Mouse (Mus musculus): ENCODE results near the gene Lancl2.

The Lancl2 gene

GRCm38 (mm10) chr6:57702376-57702742 lies at the start of gene Lancl2:
Gene Lancl2 (plus strand): TSS chr6:57702540.
- no peak for DNase-seq (ENCODE audit: low spot score in 2 of 2)

- no peak for DNase-seq (ENCODE audit: low spot score in 2 of 2)
Measured at GRCm38 (mm10) chr6:57661295-57661694, 41.0 kb upstream of the Lancl2 start.

- no peak for DNase-seq (ENCODE audit: low spot score in 2 of 2)
Measured at GRCm38 (mm10) chr6:57684156-57684555, 18.2 kb upstream of the Lancl2 start.

GRCm38 (mm10) chr6:57691467-57692261 lies 10.7 kb upstream of the Lancl2 start, which contains the start of gene Pyurf:
Gene Pyurf (minus strand): TSS chr6:57692078.
- peak; percentile 86 to 88 for DNase-seq (ENCODE audit: low spot score in 2 of 2)

- no peak for DNase-seq (ENCODE audit: low spot score in 2 of 2)
Measured at GRCm38 (mm10) chr6:57693116-57693515, 9.2 kb upstream of the Lancl2 start.

GRCm38 (mm10) chr6:57701686-57702085 lies 654 bp upstream of the Lancl2 start:
- DNase-seq (ENCODE audit: low spot score in 2 of 2), result no peak

GRCm38 (mm10) chr6:57702743-57703499 lies 581 bp downstream of the Lancl2 start:
- peak; percentile 97 to 98 for DNase-seq (ENCODE audit: low spot score in 2 of 2)

GRCm38 (mm10) chr6:57703703-57704102 lies 1.4 kb downstream of the Lancl2 start:
- DNase-seq (ENCODE audit: low spot score in 2 of 2), result peak; percentile 25 to 38

GRCm38 (mm10) chr6:57706721-57707120 lies 4.4 kb downstream of the Lancl2 start:
- DNase-seq (ENCODE audit: low spot score in 2 of 2), result no peak

- no peak for DNase-seq (ENCODE audit: low spot score in 2 of 2)
Measured at GRCm38 (mm10) chr6:57711726-57712125, 9.4 kb downstream of the Lancl2 start.

- DNase-seq (ENCODE audit: low spot score in 2 of 2), result no peak
Measured at GRCm38 (mm10) chr6:57721347-57721746, 19.0 kb downstream of the Lancl2 start.

- no peak for DNase-seq (ENCODE audit: low spot score in 2 of 2)
Measured at GRCm38 (mm10) chr6:57742749-57743148, 40.4 kb downstream of the Lancl2 start.

- peak in 1 of 2 experiments; percentile 63 for DNase-seq (ENCODE audit: low spot score in 2 of 2)
Measured at GRCm38 (mm10) chr6:57743333-57743732, 41.0 kb downstream of the Lancl2 start.

- no peak for DNase-seq (ENCODE audit: low spot score in 2 of 2)
Measured at GRCm38 (mm10) chr6:57744123-57744522, 41.8 kb downstream of the Lancl2 start.

GRCm38 (mm10) chr6:57744974-57745747 lies 42.8 kb downstream of the Lancl2 start:
- DNase-seq (ENCODE audit: low spot score in 2 of 2), result peak in 1 of 2 experiments; percentile 55

- no peak for DNase-seq (ENCODE audit: low spot score in 2 of 2)
Measured at GRCm38 (mm10) chr6:57745748-57746129, 43.4 kb downstream of the Lancl2 start.

GRCm38 (mm10) chr6:57753962-57754759 lies 51.8 kb downstream of the Lancl2 start:
- DNase-seq (ENCODE audit: low spot score in 2 of 2), result no peak

GRCm38 (mm10) chr6:57763054-57763453 lies 60.7 kb downstream of the Lancl2 start:
- no peak for DNase-seq (ENCODE audit: low spot score in 2 of 2)

- peak; percentile 63 to 73 for DNase-seq (ENCODE audit: low spot score in 2 of 2)
Measured at GRCm38 (mm10) chr6:57765095-57765878, 62.9 kb downstream of the Lancl2 start.

- peak in 1 of 2 experiments; percentile 59 for DNase-seq (ENCODE audit: low spot score in 2 of 2)
Measured at GRCm38 (mm10) chr6:57766287-57766686, 63.9 kb downstream of the Lancl2 start.

All from spleen, postnatal 10 days (tissue).